Mouse (Mus musculus) forebrain, embryonic 16.5 days (tissue): Measurements from ENCODE around the gene Plb1. TPM values are rescaled to one million over a fixed set of nuclear protein-coding genes. Genes with fewer than 3 reads are reported as not detected.

Experiments used
- polyA plus RNA-seq: library from polyadenylated mRNA; unstranded; fragments of >200 nt; fragmentation: Nextera tagmentation; extraction: Ambion mirVana; gene quantifications from 2 replicates; pipeline ENCODE4 v1.2.1, GENCODE M21; 2015

Gene Plb1
- polyA plus RNA-seq, 1 experiment from 2014 or later: 0.04 TPM

Other genes with a start within 250 kb of the Plb1 start
- 3.7 and 3.8 TPM in 2 replicates for gene Fosl2, start 96.9 kb upstream of the Plb1 start, polyA plus RNA-seq
- gene Ppp1cb, start 226.1 kb downstream of the Plb1 start, polyA plus RNA-seq: 216 and 217 TPM in 2 replicates